Mouse (Mus musculus): ENCODE measurements around the gene Hfm1. TPM values are rescaled to one million over a fixed set of nuclear protein-coding genes. Genes with fewer than 3 reads are reported as not detected.
A peak's percentile ranks its signal among the peaks of the same experiment; 100 is the strongest.

The Hfm1 gene
- polyA plus RNA-seq, 1 experiment from 2014 or later: 0.90 TPM

DNA sequence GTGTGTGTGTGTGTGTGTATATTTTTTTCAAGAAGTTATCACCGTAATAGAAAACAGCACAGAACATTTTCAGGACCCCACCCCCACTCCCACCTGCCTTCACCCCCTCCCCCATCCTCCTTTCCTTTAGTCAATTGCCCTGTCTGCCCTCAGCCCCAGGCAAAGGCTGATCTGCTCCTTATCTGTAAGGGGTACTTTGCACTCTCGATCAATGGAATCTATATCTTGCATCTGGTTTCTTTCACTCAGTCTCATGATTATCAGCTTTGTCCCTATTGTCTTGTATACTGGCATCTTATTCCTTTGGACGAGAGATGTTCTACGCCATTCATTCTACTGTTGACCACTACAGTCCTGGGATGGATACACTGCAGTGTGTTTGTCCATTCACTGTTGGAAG, 1.9 kb upstream of the Hfm1 start:
- 71% methylated on average over 4 of the region's 4 CpGs for WGBS
- no peaks in the 10 kb centered on the region for H3K9me3 ChIP-seq
- H3K9ac ChIP-seq: no peak overlapping the region
- H3K27ac ChIP-seq: no peak overlapping the region
- H3K36me3 ChIP-seq: no peaks in the 10 kb centered on the region
- H3K4me2 ChIP-seq: no peak overlapping the region
- 0 out of 2 replicates have a peak, but pooled peaks cover 3% of the 10 kb centered on the region for H3K4me1 ChIP-seq
- no peak overlapping the region for H3K4me3 ChIP-seq
- no peaks in the 10 kb centered on the region for H3K27me3 ChIP-seq
- no peak for ATAC-seq (ENCODE audit: borderline replicate concordance, extremely low read depth, low FRiP score, low TSS enrichment)

GRCm38 (mm10) chr5:106926369-106926686, 207 bp upstream of the Hfm1 start:
- Histone ChIP-seq H3K36me3 (no peaks in the 10 kb centered on the region), H3K27ac (no peak overlapping the region), H3K9ac (peak overlapping the region; percentile 49; the same call in 1 of the 2 replicates), H3K27me3 (no peaks in the 10 kb centered on the region), H3K4me3 (peak overlapping the region; percentile 52), H3K4me1 (0 out of 2 replicates have a peak, but pooled peaks cover 3% of the 10 kb centered on the region), H3K4me2 (peak overlapping the region; percentile 90), H3K9me3 (no peaks in the 10 kb centered on the region)
- 33% methylated on average over 4 of the region's 4 CpGs for WGBS
- peak; percentile 35; the same call in 1 of the 2 replicates for ATAC-seq (ENCODE audit: borderline replicate concordance, extremely low read depth, low FRiP score, low TSS enrichment)

DNA sequence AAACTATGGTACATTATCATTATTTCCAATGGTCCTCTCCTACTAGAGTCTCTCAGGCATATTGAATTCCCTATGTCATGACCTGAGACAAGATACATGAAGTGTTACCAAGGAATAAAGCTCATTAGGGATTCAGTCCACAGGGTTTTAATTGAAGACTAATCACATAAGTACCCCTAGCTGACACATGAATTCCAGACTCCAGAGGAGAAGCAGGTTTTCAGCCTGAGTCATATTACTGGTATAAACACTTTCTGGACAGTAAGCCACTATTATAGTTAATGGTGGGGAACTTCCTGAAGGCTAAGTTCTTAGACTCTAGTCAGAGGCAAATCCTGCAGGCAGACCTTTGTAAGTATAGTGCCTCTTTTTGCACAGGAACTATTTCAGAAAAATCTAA, 6.8 kb downstream of the Hfm1 start:
- Histone ChIP-seq H3K4me3 (no peak overlapping the region), H3K27ac (no peak overlapping the region), H3K4me2 (no peak overlapping the region), H3K4me1 (no peaks in the 10 kb centered on the region), H3K9ac (no peak overlapping the region), H3K36me3 (no peaks in the 10 kb centered on the region), H3K27me3 (no peaks in the 10 kb centered on the region), H3K9me3 (no peaks in the 10 kb centered on the region)
- ATAC-seq (ENCODE audit: borderline replicate concordance, extremely low read depth, low FRiP score, low TSS enrichment): no peak

DNA sequence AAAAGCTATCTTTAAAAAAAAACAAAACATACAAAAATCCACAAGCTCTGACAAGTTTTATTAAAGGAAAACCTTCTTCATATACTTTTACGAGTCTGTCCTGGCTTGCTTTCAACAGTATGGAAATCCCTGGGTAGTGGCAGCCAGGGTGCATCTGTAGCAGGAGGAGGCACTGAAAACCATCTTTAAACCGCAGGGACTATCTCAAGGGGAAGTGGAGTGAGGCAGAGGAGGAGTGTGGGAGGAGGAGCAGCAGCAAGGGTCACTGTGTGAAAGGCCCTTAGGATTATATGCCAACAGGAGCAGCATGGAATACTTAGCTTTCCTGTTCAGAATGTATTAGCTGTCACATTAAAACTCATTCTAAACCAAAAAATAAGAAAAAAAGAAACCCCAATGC, 29.2 kb downstream of the Hfm1 start:
- Histone ChIP-seq H3K4me1 (no peaks in the 10 kb centered on the region), H3K4me3 (no peak overlapping the region), H3K27ac (no peak overlapping the region), H3K27me3 (no peaks in the 10 kb centered on the region), H3K9ac (no peak overlapping the region), H3K36me3 (no peaks in the 10 kb centered on the region), H3K4me2 (no peak overlapping the region), H3K9me3 (no peaks in the 10 kb centered on the region)
- 55% methylated on average over 2 of the region's 2 CpGs for WGBS
- no peak for ATAC-seq (ENCODE audit: borderline replicate concordance, extremely low read depth, low FRiP score, low TSS enrichment)

DNA sequence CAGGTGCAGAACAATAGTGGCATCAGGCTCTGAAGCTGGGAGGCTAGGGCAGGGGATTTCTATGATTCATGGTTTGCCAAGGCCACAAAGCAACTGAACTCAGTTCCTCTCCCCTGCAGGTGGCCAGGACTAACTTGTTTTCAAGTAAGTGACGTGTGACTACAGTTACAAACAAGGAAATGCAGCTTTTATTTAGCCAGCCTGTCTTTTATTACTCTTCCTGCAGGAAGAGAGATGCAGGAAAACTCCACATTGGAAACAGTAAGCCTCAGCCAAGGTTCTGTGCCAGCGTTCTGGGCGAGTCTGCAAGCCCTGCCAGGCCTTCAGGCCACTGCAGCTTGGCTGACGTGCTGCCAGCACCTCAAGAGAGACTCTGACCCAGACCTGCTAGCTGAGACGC, 34.3 kb downstream of the Hfm1 start:
- no peak for ATAC-seq (ENCODE audit: borderline replicate concordance, extremely low read depth, low FRiP score, low TSS enrichment)
- WGBS: 25% methylated on average over 5 of the region's 5 CpGs
- no peak overlapping the region for H3K4me2 ChIP-seq
- no peaks in the 10 kb centered on the region for H3K9me3 ChIP-seq
- H3K4me3 ChIP-seq: no peak overlapping the region
- no peaks in the 10 kb centered on the region for H3K27me3 ChIP-seq
- no peak overlapping the region for H3K27ac ChIP-seq
- H3K36me3 ChIP-seq: no peaks in the 10 kb centered on the region
- H3K4me1 ChIP-seq: no peaks in the 10 kb centered on the region
- H3K9ac ChIP-seq: no peak overlapping the region

DNA sequence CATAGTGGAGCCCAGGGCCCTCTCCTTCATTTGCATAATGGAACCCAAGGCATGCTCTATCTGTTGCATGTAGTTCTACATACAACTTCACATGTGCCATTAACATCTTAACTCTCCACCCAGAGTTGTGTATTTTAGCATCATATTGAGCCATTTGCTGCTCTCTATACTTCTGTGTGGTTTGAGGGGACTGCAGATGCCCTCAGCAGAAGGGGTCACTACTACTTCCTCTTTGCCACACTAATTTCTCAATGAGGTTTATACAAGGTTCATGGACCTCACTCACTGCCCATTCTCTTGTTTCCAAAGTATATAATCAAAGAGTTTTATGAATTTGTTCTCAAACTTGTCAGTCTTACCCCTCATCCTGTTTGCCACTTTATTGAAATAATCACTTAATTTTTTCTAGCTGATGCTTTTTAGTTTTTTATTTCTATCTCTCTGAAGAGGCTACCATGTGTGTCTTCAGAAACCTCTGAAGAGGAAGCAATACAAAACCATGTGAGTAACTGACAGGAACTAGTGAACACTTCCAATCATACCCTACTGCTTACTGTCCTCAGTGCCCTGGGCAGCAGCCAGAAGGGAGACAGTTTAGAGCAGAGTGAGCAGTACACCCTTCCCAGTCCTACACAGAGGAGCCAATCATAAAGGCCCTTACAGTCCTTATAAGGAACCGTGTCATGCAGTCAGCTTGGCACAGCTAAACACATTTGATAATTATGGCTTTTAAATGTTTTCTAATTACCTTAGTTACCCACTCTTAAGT, 38.6 kb downstream of the Hfm1 start:
- no peaks in the 10 kb centered on the region for H3K36me3 ChIP-seq
- no peaks in the 10 kb centered on the region for H3K4me1 ChIP-seq
- H3K27me3 ChIP-seq: no peaks in the 10 kb centered on the region
- ATAC-seq (ENCODE audit: borderline replicate concordance, extremely low read depth, low FRiP score, low TSS enrichment): no peak
- 74% methylated on average over 1 of the region's 1 CpGs for WGBS
- H3K9ac ChIP-seq: no peak overlapping the region
- no peak overlapping the region for H3K27ac ChIP-seq
- H3K4me3 ChIP-seq: no peak overlapping the region
- no peaks in the 10 kb centered on the region for H3K9me3 ChIP-seq
- no peak overlapping the region for H3K4me2 ChIP-seq

- H3K4me3 ChIP-seq: no peak overlapping the region
These were observed 40.6 kb downstream of the Hfm1 start for GRCm38 (mm10) chr5:106885517-106885916.

DNA sequence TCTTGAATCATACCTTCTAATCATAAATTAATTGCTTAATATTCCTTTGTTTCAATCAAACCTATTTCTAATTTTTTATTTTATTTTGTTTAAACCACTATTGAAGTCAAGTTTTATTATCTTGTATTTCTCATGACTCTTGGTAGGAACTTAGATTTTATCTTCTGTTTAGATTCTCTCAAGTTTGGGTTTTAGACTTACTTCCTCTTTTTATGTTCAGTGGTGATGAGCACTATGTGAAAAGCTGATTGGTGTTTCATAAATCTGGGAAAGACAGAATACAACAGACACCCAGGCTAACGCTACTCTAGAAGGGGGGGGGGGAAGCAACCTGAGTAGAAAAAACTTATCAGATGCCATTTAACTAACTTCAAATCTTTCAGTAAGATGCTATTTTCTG, 49.7 kb downstream of the Hfm1 start:
- no peaks in the 10 kb centered on the region for H3K27me3 ChIP-seq
- 55% methylated on average over 1 of the region's 1 CpGs for WGBS
- H3K36me3 ChIP-seq: no peaks in the 10 kb centered on the region
- H3K27ac ChIP-seq: no peak overlapping the region
- ATAC-seq (ENCODE audit: borderline replicate concordance, extremely low read depth, low FRiP score, low TSS enrichment): no peak
- H3K4me2 ChIP-seq: no peak overlapping the region
- H3K4me1 ChIP-seq: no peaks in the 10 kb centered on the region
- H3K4me3 ChIP-seq: no peak overlapping the region
- H3K9ac ChIP-seq: no peak overlapping the region
- no peaks in the 10 kb centered on the region for H3K9me3 ChIP-seq

More at GRCm38 (mm10) chr5:106885517-106885916, 40.6 kb downstream of the Hfm1 start:
- no peaks in the 10 kb centered on the region for H3K9me3 ChIP-seq
- no peak overlapping the region for H3K9ac ChIP-seq
- ATAC-seq (ENCODE audit: borderline replicate concordance, extremely low read depth, low FRiP score, low TSS enrichment): no peak
- no peaks in the 10 kb centered on the region for H3K27me3 ChIP-seq
- no peak overlapping the region for H3K27ac ChIP-seq
- no peaks in the 10 kb centered on the region for H3K36me3 ChIP-seq
- no peak overlapping the region for H3K4me2 ChIP-seq
- no peaks in the 10 kb centered on the region for H3K4me1 ChIP-seq
- 79% methylated on average over 4 of the region's 4 CpGs for WGBS

GRCm38 (mm10) chr5:106860415-106860814, 65.7 kb downstream of the Hfm1 start:
- no peaks in the 10 kb centered on the region for H3K36me3 ChIP-seq
- ATAC-seq (ENCODE audit: borderline replicate concordance, extremely low read depth, low FRiP score, low TSS enrichment): peak; percentile 31; the same call in 1 of the 2 replicates
- no peak overlapping the region for H3K9ac ChIP-seq
- H3K27me3 ChIP-seq: no peaks in the 10 kb centered on the region
- H3K27ac ChIP-seq: no peak overlapping the region
- no peak overlapping the region for H3K4me2 ChIP-seq
- H3K9me3 ChIP-seq: no peaks in the 10 kb centered on the region
- H3K4me3 ChIP-seq: no peak overlapping the region
- no peaks in the 10 kb centered on the region for H3K4me1 ChIP-seq
- WGBS: 31% methylated on average over 3 of the region's 3 CpGs

DNA sequence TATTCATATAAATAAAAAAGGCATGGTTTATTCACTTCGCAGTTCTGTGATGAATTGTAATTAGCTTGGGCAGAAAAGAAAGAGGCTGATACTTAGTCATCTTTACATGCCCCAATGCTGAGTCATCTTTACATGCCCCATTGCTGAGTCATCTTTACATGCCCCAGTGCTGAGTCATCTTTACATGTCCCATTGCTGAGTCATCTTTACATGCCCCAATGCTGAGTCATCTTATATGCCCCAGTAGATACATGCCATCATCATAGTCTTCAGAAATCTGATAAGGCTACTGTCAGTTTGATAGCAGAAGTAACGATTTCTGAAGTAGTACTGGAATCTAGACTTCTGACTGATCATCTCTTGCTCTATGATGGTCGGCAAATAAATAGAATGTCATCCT, 72.8 kb downstream of the Hfm1 start:
- H3K4me2 ChIP-seq: no peak overlapping the region
- 86% methylated on average over 3 of the region's 3 CpGs for WGBS

GRCm38 (mm10) chr5:106847045-106847444, 79.1 kb downstream of the Hfm1 start:
- H3K4me2 ChIP-seq: no peak overlapping the region
- no peaks in the 10 kb centered on the region for H3K9me3 ChIP-seq
- no peak overlapping the region for H3K27ac ChIP-seq
- no peaks in the 10 kb centered on the region for H3K4me1 ChIP-seq
- no peaks in the 10 kb centered on the region for H3K27me3 ChIP-seq
- H3K36me3 ChIP-seq: no peaks in the 10 kb centered on the region
- no peak for ATAC-seq (ENCODE audit: borderline replicate concordance, extremely low read depth, low FRiP score, low TSS enrichment)
- no peak overlapping the region for H3K4me3 ChIP-seq
- H3K9ac ChIP-seq: no peak overlapping the region

More for the DNA sequence above, 72.8 kb downstream of the Hfm1 start:
- Histone ChIP-seq H3K4me3 (no peak overlapping the region), H3K27me3 (no peaks in the 10 kb centered on the region), H3K27ac (no peak overlapping the region), H3K4me1 (no peaks in the 10 kb centered on the region), H3K9ac (no peak overlapping the region), H3K36me3 (no peaks in the 10 kb centered on the region), H3K9me3 (no peaks in the 10 kb centered on the region)
- no peak for ATAC-seq (ENCODE audit: borderline replicate concordance, extremely low read depth, low FRiP score, low TSS enrichment)

- no peaks in the 10 kb centered on the region for H3K27me3 ChIP-seq
- no peaks in the 10 kb centered on the region for H3K36me3 ChIP-seq
- H3K4me2 ChIP-seq: no peak overlapping the region
- H3K4me1 ChIP-seq: no peaks in the 10 kb centered on the region
- no peak overlapping the region for H3K27ac ChIP-seq
- H3K4me3 ChIP-seq: no peak overlapping the region
- H3K9ac ChIP-seq: no peak overlapping the region
- WGBS: 50% methylated on average over 2 of the region's 2 CpGs
- H3K9me3 ChIP-seq: no peaks in the 10 kb centered on the region
- no peak for ATAC-seq (ENCODE audit: borderline replicate concordance, extremely low read depth, low FRiP score, low TSS enrichment)
These were observed 82.2 kb downstream of the Hfm1 start for GRCm38 (mm10) chr5:106843906-106844305.

- ATAC-seq (ENCODE audit: borderline replicate concordance, extremely low read depth, low FRiP score, low TSS enrichment): no peak
- Histone ChIP-seq H3K4me2 (no peak overlapping the region), H3K9me3 (no peaks in the 10 kb centered on the region), H3K36me3 (no peaks in the 10 kb centered on the region), H3K4me3 (no peak overlapping the region), H3K27me3 (no peaks in the 10 kb centered on the region), H3K9ac (no peak overlapping the region), H3K4me1 (no peaks in the 10 kb centered on the region), H3K27ac (no peak overlapping the region)
- WGBS: 21% methylated on average over 7 of the region's 7 CpGs
These were observed 93.1 kb downstream of the Hfm1 start for GRCm38 (mm10) chr5:106833025-106833424.
